Mouse (Mus musculus) heart, adult 9 months (tissue): ENCODE results near the gene Zfp354b.

Experiments used
- DNase-seq, 2 experiments: peaks; one replicate each; pipeline ENCODE4 v3.0.0; 2022; ENCODE audit warnings: low spot score in 2 of 2

The Zfp354b gene

DNA sequence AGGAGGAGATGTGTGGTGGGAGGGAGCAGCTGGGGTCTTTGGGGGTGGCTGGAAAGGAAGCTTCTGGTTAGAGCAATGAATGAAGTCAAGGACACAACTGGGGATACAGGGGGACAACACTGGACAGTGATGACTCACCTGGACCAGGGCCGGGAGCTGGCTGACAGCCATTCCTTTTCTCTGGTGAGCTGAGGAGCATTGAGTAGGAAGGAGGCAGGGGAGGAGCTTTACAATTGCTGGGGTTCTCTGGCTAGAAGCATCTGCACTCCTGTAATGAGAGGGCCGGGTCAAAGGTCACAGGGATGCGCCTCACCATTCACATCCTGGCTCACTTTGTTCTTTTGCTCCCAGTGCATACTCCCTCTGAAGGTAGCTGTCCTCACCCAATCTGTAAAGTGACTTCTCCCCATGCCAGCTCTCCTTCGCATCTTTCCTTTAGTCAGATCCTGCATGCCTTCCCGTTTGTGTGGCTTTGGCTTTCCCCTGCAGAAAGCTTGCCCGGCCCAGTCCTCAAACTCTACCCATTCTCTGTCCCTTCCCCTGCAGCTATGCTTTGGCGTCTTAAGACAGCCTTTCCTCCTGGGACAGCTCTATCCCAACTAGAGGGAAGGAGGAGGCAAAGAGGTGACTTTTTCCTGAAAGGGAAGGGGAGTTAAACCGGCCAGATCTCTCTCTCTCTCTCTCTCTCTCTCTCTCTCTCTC is 45.1 kb downstream of the Zfp354b start:
- peak in 1 of 2 experiments; percentile 2 for DNase-seq

DNA sequence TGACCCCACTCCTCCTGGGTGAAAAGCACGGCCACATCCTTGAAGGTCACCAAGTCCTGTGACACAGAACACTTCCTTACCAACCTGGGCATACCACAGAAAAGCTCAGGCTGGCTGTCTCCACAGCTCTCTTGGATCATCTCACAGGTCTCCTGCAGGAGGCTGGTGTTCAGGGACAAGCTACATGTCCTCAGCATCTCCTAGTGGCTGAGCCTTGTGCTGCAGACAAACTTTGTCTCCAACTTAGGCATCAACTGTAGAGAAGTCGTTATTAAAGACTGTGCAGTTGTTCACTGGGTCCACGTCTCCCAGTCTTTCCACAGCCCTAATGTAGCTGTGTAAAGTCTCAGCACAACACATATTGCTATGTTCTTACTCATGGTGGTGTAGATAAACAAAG is 47.7 kb downstream of the Zfp354b start:
- no peak for DNase-seq

DNA sequence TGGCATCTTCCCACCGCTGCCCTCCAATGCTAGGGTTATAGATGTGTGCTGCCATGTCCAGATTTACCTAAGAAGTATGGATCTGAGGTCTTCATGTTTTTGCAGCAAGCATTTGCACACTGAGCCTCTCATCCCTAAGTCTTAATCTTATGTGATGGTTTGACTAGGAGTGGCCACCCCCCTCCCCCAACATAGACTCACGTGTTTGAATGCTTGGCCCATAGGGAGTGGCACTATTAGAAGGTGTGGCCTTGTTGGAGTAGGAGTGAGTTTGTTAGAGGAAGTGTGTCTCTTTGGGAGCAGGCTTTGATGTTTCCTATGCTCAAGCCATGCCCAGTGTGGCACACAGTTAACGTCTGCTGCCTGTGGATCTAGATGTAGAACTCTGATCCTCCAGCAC is 52.8 kb downstream of the Zfp354b start:
- no peak for DNase-seq
